Mouse (Mus musculus) CD4-positive helper T cell, adult 2 months (primary cell): ENCODE results near the gene Olfr57.
"Not testable (repeated sequence)": the region's sequence is repeated elsewhere in the genome, so short reads cannot be mapped to it uniquely, and the experiment has no call there.

ENCODE experiments used
- DNase-seq: peaks from one replicate; pipeline ENCODE4 v3.0.0-alpha.2; 2012; ENCODE audit warnings: low read depth, missing footprints, low spot score

Gene Olfr57

GRCm38 (mm10) chr10:79028441-79028840 is at the start of gene Olfr57:
Olfr57 (plus strand) TSS chr10:79028741.
- DNase-seq = no peak

DNA sequence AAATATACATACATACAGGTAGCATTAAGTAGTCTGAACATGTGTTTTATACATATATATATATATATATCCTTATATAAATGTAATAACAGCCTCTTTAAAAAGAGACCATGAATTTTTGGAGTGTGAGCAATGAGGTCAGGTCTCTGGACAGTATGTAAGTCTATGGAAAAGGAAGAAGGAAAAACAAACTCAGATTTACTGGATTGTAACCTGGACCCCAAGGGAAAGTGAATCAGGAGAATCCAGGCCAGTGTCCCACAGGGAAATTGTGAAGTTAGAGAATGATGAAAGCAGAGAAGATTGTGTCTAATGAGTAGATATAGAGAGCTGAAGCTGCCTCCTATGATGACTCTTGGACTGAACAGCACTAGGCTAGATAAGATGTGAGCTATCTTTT is 47.8 kb upstream of the Olfr57 start, which contains the start of gene Olfr1352:
Olfr1352 (plus strand) TSS at position 301 of the 400 bp plus-strand sequence.
- no peak for DNase-seq

DNA sequence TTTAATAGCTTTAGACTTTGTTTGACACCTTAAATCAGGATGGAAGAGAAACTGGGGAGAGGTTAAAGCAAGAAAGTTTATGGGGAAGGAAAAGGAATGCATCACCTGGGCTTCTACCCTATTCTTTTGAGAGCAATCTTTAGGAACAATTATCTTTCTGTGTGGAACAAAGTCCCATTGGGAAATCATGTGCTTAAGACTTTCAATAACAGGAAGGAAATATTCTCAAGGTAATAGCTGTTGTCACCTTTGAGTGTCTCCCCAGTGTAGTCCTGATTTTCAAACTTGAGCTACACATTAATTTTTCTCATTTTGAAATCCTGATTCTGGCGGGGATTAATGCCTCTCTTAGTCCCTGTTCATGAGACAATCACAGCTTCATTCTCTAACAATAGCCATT is 16.4 kb upstream of the Olfr57 start, which contains the start of gene Olfr1351:
Olfr1351 (plus strand) TSS at position 301 of the 400 bp plus-strand sequence.
- no peak for DNase-seq

GRCm38 (mm10) chr10:79042457-79042856 is 13.9 kb downstream of the Olfr57 start:
- DNase-seq = not testable (repeated sequence)

DNA sequence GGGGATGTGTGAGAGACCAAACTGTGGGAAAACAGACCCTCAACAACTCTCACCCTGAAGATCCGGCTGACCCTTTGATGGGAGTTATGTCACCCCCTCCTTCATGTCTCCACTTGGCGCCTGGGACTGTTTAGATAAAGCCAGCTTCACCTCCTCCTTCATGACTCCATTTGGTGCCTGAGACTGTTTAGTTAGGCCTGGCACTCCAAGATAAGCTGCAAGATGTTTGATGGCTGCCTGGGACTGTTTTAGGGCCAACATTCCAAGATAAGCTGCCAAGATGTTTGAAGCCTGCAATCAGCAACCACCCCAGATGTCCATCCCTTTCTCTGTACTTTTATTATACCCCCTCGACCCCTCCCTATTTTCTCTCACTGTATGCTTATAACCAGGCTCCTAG is 28.8 kb downstream of the Olfr57 start:
- DNase-seq = not testable (repeated sequence)
